Mouse (Mus musculus): ENCODE measurements around the gene Rps7.

DNA sequence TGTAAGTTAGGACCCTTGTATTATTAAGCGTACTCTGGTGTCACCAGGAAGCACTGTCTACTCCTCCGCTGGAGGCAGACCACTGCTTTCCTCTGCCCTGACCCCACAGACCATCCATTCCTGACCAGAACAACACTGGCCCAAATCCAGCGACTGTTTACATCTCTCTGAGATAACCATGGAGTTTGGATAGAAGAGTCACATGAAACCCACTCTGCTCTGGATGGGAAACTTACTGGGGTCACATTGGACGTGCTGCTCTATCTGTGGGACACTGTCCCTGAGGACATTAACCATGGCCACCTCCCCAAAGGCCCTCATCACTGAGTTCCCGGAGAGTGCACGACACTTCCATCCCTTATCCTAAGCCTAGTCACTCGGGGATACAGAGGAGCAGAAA is 10.3 kb downstream of the Rps7 start:
- TF ChIP-seq CTCF (IDR thresholded peaks at IDR 0.05; ENCODE audit: low read depth, low read length): no peak
- no peak for TF ChIP-seq POLR2A (IDR thresholded peaks at IDR 0.05; ENCODE audit: extremely low read depth, insufficient read depth, low read length)

Data from liver, adult 2 months (tissue).